Mouse (Mus musculus) ES-E14 (cell line): ENCODE data around the gene Gjb3. TPM values are rescaled to one million over a fixed set of nuclear protein-coding genes. Genes with fewer than 3 reads are reported as not detected.

ENCODE experiments used
- DNase-seq: peaks from one replicate; pipeline ENCODE4 v3.0.0-alpha.2; 2013; ENCODE audit warnings: low read depth, low spot score
- H3K27ac ChIP-seq: 2 replicates; pipeline ENCODE4 v1.5.1; 2012; ENCODE audit warnings: low read depth, mild to moderate bottlenecking, low read length, moderate library complexity, mixed read lengths; ENCODE audit not compliant: poor library complexity, insufficient read depth, severe bottlenecking
- H3K36me3 ChIP-seq: 2 replicates; pipeline ENCODE4 v1.6.1; 2012; ENCODE audit warnings: mild to moderate bottlenecking, low read length, moderate library complexity, mixed read lengths; ENCODE audit not compliant: control insufficient read depth, poor library complexity, insufficient read depth, severe bottlenecking
- H3K4me1 ChIP-seq, 2 experiments: fragments of 150-350 bp in 1 of 2; sonication (generic) in 1 of 2; 2 replicates each; pipeline ENCODE4 v1.6.1; 2012; ENCODE audit warnings: low read length in 2 of 2, mild to moderate bottlenecking in 1 of 2, mixed read lengths in 1 of 2; ENCODE audit not compliant: control insufficient read depth in 2 of 2, insufficient read depth in 2 of 2, poor library complexity in 1 of 2
- H3K4me3 ChIP-seq, 2 experiments: fragments of 150-350 bp in 1 of 2; sonication (generic) in 1 of 2; 2 replicates each; pipeline ENCODE4 v1.5.1; 2012; ENCODE audit warnings: low read length in 2 of 2, low read depth in 1 of 2, mild to moderate bottlenecking in 1 of 2, mixed read lengths in 1 of 2; ENCODE audit not compliant: insufficient read depth in 1 of 2, poor library complexity in 1 of 2, severe bottlenecking in 1 of 2
- H3K9ac ChIP-seq: 2 replicates; pipeline ENCODE4 v1.6.1; 2012; ENCODE audit warnings: low read depth, mild to moderate bottlenecking, low read length, mixed read lengths; ENCODE audit not compliant: poor library complexity, insufficient read depth, severe bottlenecking
- H3K9me3 ChIP-seq: fragments of 150-350 bp; sonication (generic); 2 replicates; pipeline ENCODE4 v1.6.1; 2012; ENCODE audit warnings: low read depth, mild to moderate bottlenecking, low read length; ENCODE audit not compliant: control insufficient read depth, insufficient read depth
- CHD2 ChIP-seq: IDR thresholded peaks from 2 replicates; pipeline ENCODE4 v1.6.1; 2014; ENCODE audit warnings: mild to moderate bottlenecking, low read depth, low read length, inconsistent platforms
- HCFC1 ChIP-seq: IDR thresholded peaks from 2 replicates; pipeline ENCODE4 v1.6.1; 2012; ENCODE audit warnings: low read length, inconsistent platforms, borderline replicate concordance; ENCODE audit not compliant: insufficient read depth
- MAFK ChIP-seq: IDR thresholded peaks from 2 replicates; pipeline ENCODE4 v1.6.1; 2014; ENCODE audit warnings: mild to moderate bottlenecking, low read depth, low read length, inconsistent platforms; ENCODE audit not compliant: insufficient read depth
- ZC3H11A ChIP-seq: IDR thresholded peaks from 2 replicates; pipeline ENCODE4 v1.6.1; 2012; ENCODE audit warnings: low read depth, mild to moderate bottlenecking, inconsistent platforms, low read length, borderline replicate concordance
- ZNF384 ChIP-seq: IDR thresholded peaks from 2 replicates; pipeline ENCODE4 v1.6.1; 2012; ENCODE audit warnings: low read depth, low read length, inconsistent platforms
- in situ Hi-C, 2 experiments: fragments of 600-800 bp; cut with MboI; formaldehyde crosslinking; loops; one replicate each; pipeline ENCODE4 v1.15.1; 2025; ENCODE audit warnings: low sequenced_read_pairs in 2 of 2, inconsistent platforms in 1 of 2; ENCODE audit not compliant: unreplicated experiment in 2 of 2
- total RNA-seq: library from RNA; depleted of rRNA; stranded (reverse); fragments of 300-350 nt; gene quantifications from 2 replicates; pipeline ENCODE4 v1.2.3, GENCODE M21; 2012; rRNA removed

Gene Gjb3
- total RNA-seq, 1 experiment = 80.5 TPM

GRCm38 (mm10) chr4:127292631-127293030 lies 38.0 kb downstream of the Gjb3 start:
- H3K27ac ChIP-seq = no peak overlapping the region
- no peaks in the 10 kb centered on the region for H3K4me1 ChIP-seq
- TF ChIP-seq CHD2 (no peak), ZNF384 (no peak), MAFK (no peak), ZC3H11A (no peak), HCFC1 (no peak)
- H3K9me3 ChIP-seq = no peaks in the 10 kb centered on the region
- no peak overlapping the region for H3K9ac ChIP-seq
- H3K36me3 ChIP-seq = no peaks in the 10 kb centered on the region
- in situ Hi-C loops = no loop called here
- H3K4me3 ChIP-seq = no peak overlapping the region
- peak; percentile 21 for DNase-seq

GRCm38 (mm10) chr4:127289039-127289548 lies 41.5 kb downstream of the Gjb3 start:
- in situ Hi-C loops = no loop called here
- H3K9me3 ChIP-seq = no peaks in the 10 kb centered on the region
- no peak overlapping the region for H3K9ac ChIP-seq
- no peak overlapping the region for H3K4me3 ChIP-seq
- H3K4me1 ChIP-seq = no peaks in the 10 kb centered on the region
- TF ChIP-seq HCFC1 = no peak
- no peak for TF ChIP-seq ZC3H11A
- TF ChIP-seq CHD2 = no peak
- TF ChIP-seq ZNF384 = no peak
- TF ChIP-seq MAFK = no peak
- H3K36me3 ChIP-seq = no peaks in the 10 kb centered on the region
- no peak overlapping the region for H3K27ac ChIP-seq
- no peak for DNase-seq

- Histone ChIP-seq H3K4me1 (no peaks in the 10 kb centered on the region), H3K36me3 (no peaks in the 10 kb centered on the region), H3K27ac (no peak overlapping the region), H3K9ac (no peak overlapping the region), H3K9me3 (no peaks in the 10 kb centered on the region), H3K4me3 (no peak overlapping the region)
- DNase-seq = no peak
- in situ Hi-C loops = no loop called here
- TF ChIP-seq ZC3H11A (no peak), ZNF384 (no peak), HCFC1 (no peak), CHD2 (no peak), MAFK (no peak)
These were observed 43.7 kb downstream of the Gjb3 start for GRCm38 (mm10) chr4:127286907-127287306.

GRCm38 (mm10) chr4:127279241-127279640 lies 51.4 kb downstream of the Gjb3 start:
- H3K4me1 ChIP-seq = no peaks in the 10 kb centered on the region
- H3K9ac ChIP-seq = no peak overlapping the region
- in situ Hi-C loops = no loop called here
- H3K36me3 ChIP-seq = no peaks in the 10 kb centered on the region
- H3K27ac ChIP-seq = no peak overlapping the region
- DNase-seq = no peak
- H3K9me3 ChIP-seq = no peaks in the 10 kb centered on the region
- TF ChIP-seq MAFK (no peak), HCFC1 (no peak), CHD2 (no peak), ZNF384 (no peak), ZC3H11A (no peak)
- no peak overlapping the region for H3K4me3 ChIP-seq

- Histone ChIP-seq H3K9ac (no peak overlapping the region), H3K27ac (no peak overlapping the region), H3K9me3 (no peaks in the 10 kb centered on the region), H3K4me1 (no peaks in the 10 kb centered on the region), H3K36me3 (no peaks in the 10 kb centered on the region), H3K4me3 (no peak overlapping the region)
- in situ Hi-C loops = no loop called here
- no peak for TF ChIP-seq MAFK
- no peak for TF ChIP-seq ZC3H11A
- no peak for TF ChIP-seq HCFC1
- no peak for TF ChIP-seq CHD2
- no peak for TF ChIP-seq ZNF384
- DNase-seq = no peak
These were observed 52.1 kb downstream of the Gjb3 start for GRCm38 (mm10) chr4:127278451-127279001.

Other genes with a start within 250 kb of the Gjb3 start
- gene Tmem35b, start 207.2 kb downstream of the Gjb3 start, total RNA-seq = 3.7 and 4.8 TPM in 2 replicates
- 8.8 and 14.1 TPM in 2 replicates for gene Dlgap3, start 161.6 kb downstream of the Gjb3 start, total RNA-seq
- gene Smim12, start 87.1 kb downstream of the Gjb3 start, total RNA-seq = 50.2 and 72.6 TPM in 2 replicates
- 2.0 and 3.0 TPM in 2 replicates for gene Gja4, start 16.8 kb downstream of the Gjb3 start, total RNA-seq
- gene Gjb4, start 23.2 kb upstream of the Gjb3 start, total RNA-seq = 1.6 and 4.5 TPM in 2 replicates
- 27.1 and 60.6 TPM in 2 replicates for gene Gjb5, start 27.3 kb upstream of the Gjb3 start, total RNA-seq